Mouse (Mus musculus) splenic B cell, adult 2 months (primary cell): Measurements from ENCODE around the gene Chmp6.
A peak's percentile ranks its signal among the peaks of the same experiment; 100 is the strongest.

Experiments used
- DNase-seq: peaks from one replicate; pipeline ENCODE4 v3.0.0-alpha.2; 2011; ENCODE audit warnings: low read depth, low spot score
- H3K27me3 ChIP-seq: 2 replicates; pipeline ENCODE4 v1.6.1; 2012; ENCODE audit warnings: mild to moderate bottlenecking, low read length, moderate library complexity, mixed read lengths; ENCODE audit not compliant: control insufficient read depth, poor library complexity, insufficient read depth, severe bottlenecking
- H3K36me3 ChIP-seq: 2 replicates; pipeline ENCODE4 v1.6.1; 2012; ENCODE audit warnings: mild to moderate bottlenecking, low read length, moderate library complexity, mixed read lengths; ENCODE audit not compliant: control insufficient read depth, poor library complexity, insufficient read depth, severe bottlenecking

Chmp6 gene

GRCm38 (mm10) chr11:119937772-119938502 is 24.7 kb downstream of the Chmp6 start:
- Histone ChIP-seq H3K36me3 (no peaks in the 10 kb centered on the region), H3K27me3 (no peaks in the 10 kb centered on the region)
- peak; percentile 21 for DNase-seq

- no peaks in the 10 kb centered on the region for H3K36me3 ChIP-seq
- H3K27me3 ChIP-seq = no peaks in the 10 kb centered on the region
- no peak for DNase-seq
Observed at GRCm38 (mm10) chr11:119939073-119939710, 26.0 kb downstream of the Chmp6 start.

- no peaks in the 10 kb centered on the region for H3K27me3 ChIP-seq
- no peaks in the 10 kb centered on the region for H3K36me3 ChIP-seq
- DNase-seq = no peak
Observed at GRCm38 (mm10) chr11:119939711-119940106, 26.5 kb downstream of the Chmp6 start.

GRCm38 (mm10) chr11:119940142-119940541 is 26.9 kb downstream of the Chmp6 start:
- Histone ChIP-seq H3K36me3 (no peaks in the 10 kb centered on the region), H3K27me3 (no peaks in the 10 kb centered on the region)
- no peak for DNase-seq

- H3K36me3 ChIP-seq = no peaks in the 10 kb centered on the region
- no peak for DNase-seq
- H3K27me3 ChIP-seq = no peaks in the 10 kb centered on the region
Observed at GRCm38 (mm10) chr11:119941794-119942193, 28.6 kb downstream of the Chmp6 start.

- no peak for DNase-seq
- H3K27me3 ChIP-seq = no peaks in the 10 kb centered on the region
- no peaks in the 10 kb centered on the region for H3K36me3 ChIP-seq
Observed at GRCm38 (mm10) chr11:119942201-119942726, 29.0 kb downstream of the Chmp6 start.

GRCm38 (mm10) chr11:119942727-119943427 is 29.6 kb downstream of the Chmp6 start, which contains the start of gene Baiap2:
TSS of gene Baiap2 (plus strand) at chr11:119942763.
- H3K36me3 ChIP-seq = no peaks in the 10 kb centered on the region

GRCm38 (mm10) chr11:119943428-119943988 is 30.3 kb downstream of the Chmp6 start:
- Histone ChIP-seq H3K27me3 (no peaks in the 10 kb centered on the region), H3K36me3 (no peaks in the 10 kb centered on the region)
- peak; percentile 43 for DNase-seq

More at GRCm38 (mm10) chr11:119942727-119943427, 29.6 kb downstream of the Chmp6 start, which contains the start of gene Baiap2:
- no peaks in the 10 kb centered on the region for H3K27me3 ChIP-seq
- DNase-seq = peak; percentile 98

GRCm38 (mm10) chr11:119945343-119945742 is 32.1 kb downstream of the Chmp6 start:
- no peaks in the 10 kb centered on the region for H3K27me3 ChIP-seq
- no peak for DNase-seq
- no peaks in the 10 kb centered on the region for H3K36me3 ChIP-seq

- H3K27me3 ChIP-seq = no peaks in the 10 kb centered on the region
- no peak for DNase-seq
- H3K36me3 ChIP-seq = no peaks in the 10 kb centered on the region
Observed at GRCm38 (mm10) chr11:119947426-119947825, 34.2 kb downstream of the Chmp6 start.

- no peak for DNase-seq
- Histone ChIP-seq H3K36me3 (no peaks in the 10 kb centered on the region), H3K27me3 (no peaks in the 10 kb centered on the region)
Observed at GRCm38 (mm10) chr11:119947897-119948296, 34.7 kb downstream of the Chmp6 start.

- no peaks in the 10 kb centered on the region for H3K27me3 ChIP-seq
- DNase-seq = no peak
- H3K36me3 ChIP-seq = no peaks in the 10 kb centered on the region
Observed at GRCm38 (mm10) chr11:119948305-119948704, 35.1 kb downstream of the Chmp6 start.

- no peaks in the 10 kb centered on the region for H3K36me3 ChIP-seq
- no peak for DNase-seq
- H3K27me3 ChIP-seq = no peaks in the 10 kb centered on the region
Observed at GRCm38 (mm10) chr11:119948803-119949202, 35.6 kb downstream of the Chmp6 start.

GRCm38 (mm10) chr11:119950535-119950934 is 37.3 kb downstream of the Chmp6 start:
- H3K36me3 ChIP-seq = no peaks in the 10 kb centered on the region
- DNase-seq = no peak

More at GRCm38 (mm10) chr11:119950535-119950934, 37.3 kb downstream of the Chmp6 start:
- H3K27me3 ChIP-seq = no peaks in the 10 kb centered on the region
